Mouse (Mus musculus) monocyte, adult 2 months (primary cell): ENCODE data around the gene Uqcrfs1.

Experiments
- DNase-seq, 2 experiments: peaks; one replicate each; pipeline ENCODE4 v3.0.0; 2022; ENCODE audit warnings: low spot score in 2 of 2, low read depth in 1 of 2

Gene Uqcrfs1

DNA sequence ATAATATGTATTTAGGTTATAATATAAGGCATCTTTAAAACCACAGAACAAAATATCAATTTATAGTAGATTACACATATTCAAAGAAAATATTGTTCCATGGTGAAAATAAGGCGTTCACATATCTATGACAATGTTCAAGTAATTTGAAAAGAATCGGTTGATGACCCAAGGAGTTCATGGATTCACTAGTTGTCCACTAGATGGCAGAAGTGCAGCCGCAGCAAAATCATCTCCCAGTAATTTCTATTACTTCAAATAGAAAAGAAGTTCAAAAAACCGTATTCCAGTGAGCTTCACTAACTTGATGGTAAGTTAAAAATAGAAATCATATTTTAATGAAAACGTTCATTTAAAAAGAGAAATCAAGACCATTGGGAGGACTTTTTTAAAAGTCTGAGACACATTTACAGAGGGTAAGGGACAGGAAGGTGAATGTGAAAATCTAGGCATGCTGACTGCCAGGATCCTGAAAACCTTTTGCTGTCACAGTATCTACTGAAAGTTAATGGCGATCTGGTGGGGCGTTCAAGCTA lies 43.2 kb downstream of the Uqcrfs1 start:
- no peak for DNase-seq
